Mouse (Mus musculus): ENCODE data around the gene Mansc1.

DNA sequence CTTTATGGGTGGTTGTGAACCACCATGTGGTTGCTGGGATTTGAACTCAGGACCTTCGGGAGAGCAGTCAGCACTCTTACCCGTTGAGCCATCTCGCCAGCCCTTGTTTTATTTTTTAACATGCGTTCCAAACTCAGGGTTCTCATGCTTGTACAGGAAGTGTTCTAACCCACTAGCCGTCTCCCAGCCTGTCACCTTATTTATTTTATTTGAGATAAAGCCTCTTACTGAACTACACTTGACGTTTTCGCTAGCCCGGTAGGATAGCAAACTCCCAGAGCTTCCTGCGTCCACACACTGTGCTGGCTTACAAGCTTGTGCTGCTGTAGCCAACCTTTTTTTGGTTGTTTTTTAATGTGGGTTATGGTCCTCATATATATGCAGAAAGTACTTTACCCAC is 33.5 kb upstream of the Mansc1 start:
- TF ChIP-seq CTCF (IDR thresholded peaks at IDR 0.05; ENCODE audit: extremely low read depth, insufficient read depth, low read length): no peak
- no peak for TF ChIP-seq POLR2A (IDR thresholded peaks at IDR 0.05; ENCODE audit: extremely low read depth, insufficient read depth, low read length)
